Mouse (Mus musculus): ENCODE data around the gene Ccdc33. TPM values are rescaled to one million over a fixed set of nuclear protein-coding genes. Genes with fewer than 3 reads are reported as not detected.

Ccdc33 gene
- polyA plus RNA-seq, 1 experiment from 2014 or later: not detected

- Histone ChIP-seq H3K9ac (ENCODE audit: low read length) (no peak overlapping the region), H3K9me3 (replicated peaks; ENCODE audit: control insufficient read depth, low read length) (no peaks in the 10 kb centered on the region), H3K36me3 (ENCODE audit: control insufficient read depth, insufficient read depth, low read length) (no peaks in the 10 kb centered on the region), H3K4me2 (ENCODE audit: low read depth, low read length) (no peak overlapping the region), H3K4me1 (ENCODE audit: control insufficient read depth, insufficient read depth, low read length) (peaks cover 5% of the 10 kb centered on the region; the same call in 1 of the 2 replicates), H3K27me3 (ENCODE audit: control insufficient read depth, insufficient read depth, low read length) (no peaks in the 10 kb centered on the region), H3K27ac (ENCODE audit: low read length) (no peak overlapping the region), H3K4me3 (replicated peaks; ENCODE audit: low read length) (no peak overlapping the region)
- ATAC-seq (ENCODE audit: insufficient read depth, low FRiP score): no peak
- WGBS: 49% methylated on average over 6 of the region's 6 CpGs
These were observed 15.0 kb downstream of the Ccdc33 start for GRCm38 (mm10) chr9:58103647-58104046.

DNA sequence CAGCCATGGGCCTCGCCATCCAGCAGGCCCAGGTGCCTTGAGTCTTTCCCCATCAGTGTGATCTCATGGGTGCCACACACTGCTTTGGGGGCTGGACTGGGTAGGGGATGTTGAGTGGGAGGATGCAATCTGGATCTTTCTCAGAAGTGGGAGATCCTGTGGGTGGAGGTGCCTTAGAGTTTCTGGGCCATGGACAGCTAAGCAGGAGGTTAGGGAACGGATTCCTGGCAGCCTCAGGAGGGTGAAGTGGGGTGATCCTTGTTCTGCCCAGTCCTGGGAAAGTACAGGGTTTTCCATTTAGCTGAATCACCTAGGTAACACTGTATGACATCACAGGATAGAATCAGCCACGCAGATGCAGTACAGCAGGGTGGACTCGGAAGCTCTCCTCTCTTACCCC, 16.6 kb downstream of the Ccdc33 start:
- Histone ChIP-seq H3K9me3 (replicated peaks; ENCODE audit: control insufficient read depth, low read length) (no peaks in the 10 kb centered on the region), H3K4me1 (ENCODE audit: control insufficient read depth, insufficient read depth, low read length) (peaks cover 5% of the 10 kb centered on the region; the same call in 1 of the 2 replicates)
- WGBS: 77% methylated on average over 4 of the region's 4 CpGs

DNA sequence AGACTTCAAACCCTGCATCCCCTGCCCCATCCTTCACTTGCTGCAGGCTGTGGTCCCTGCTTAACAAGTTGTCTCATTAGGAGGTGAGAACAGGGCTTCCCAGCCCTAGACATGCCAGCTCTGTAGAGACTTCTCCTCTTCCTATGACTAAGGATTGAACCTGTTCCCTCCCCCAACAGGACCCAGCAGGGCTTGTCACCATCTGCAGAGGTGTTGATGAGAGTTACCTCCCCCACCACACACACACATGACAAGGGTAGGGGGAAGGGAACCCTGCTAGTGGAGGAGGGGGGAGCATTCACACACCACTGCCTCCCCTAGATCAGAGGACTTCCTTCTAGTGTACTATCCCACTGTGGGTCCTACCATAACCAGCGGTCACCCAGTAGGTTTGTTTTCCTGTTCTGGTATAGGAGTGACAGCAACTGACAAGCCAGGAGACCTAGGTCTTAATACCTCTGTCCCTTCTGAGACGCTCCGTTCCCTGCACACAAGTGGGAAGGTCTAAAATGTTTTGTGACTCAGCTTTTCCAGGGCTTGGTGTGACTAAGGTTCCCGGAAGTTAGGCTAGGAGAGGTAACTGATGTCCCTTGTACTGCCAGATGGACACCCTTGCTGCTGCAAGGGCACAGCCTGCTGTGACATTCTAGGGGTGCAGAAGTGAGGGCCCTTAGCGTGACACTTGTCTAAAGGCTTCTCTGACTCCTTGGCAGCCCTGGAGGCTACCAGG, 18.6 kb downstream of the Ccdc33 start:
- peaks cover 5% of the 10 kb centered on the region; the same call in 1 of the 2 replicates for H3K4me1 ChIP-seq (ENCODE audit: control insufficient read depth, insufficient read depth, low read length)
- WGBS: 64% methylated on average over 5 of the region's 5 CpGs
- no peaks in the 10 kb centered on the region for H3K9me3 ChIP-seq (replicated peaks; ENCODE audit: control insufficient read depth, low read length)
- no peak overlapping the region for H3K27ac ChIP-seq (ENCODE audit: low read length)
- no peaks in the 10 kb centered on the region for H3K36me3 ChIP-seq (ENCODE audit: control insufficient read depth, insufficient read depth, low read length)
- H3K4me3 ChIP-seq (replicated peaks; ENCODE audit: low read length): no peak overlapping the region
- H3K27me3 ChIP-seq (ENCODE audit: control insufficient read depth, insufficient read depth, low read length): no peaks in the 10 kb centered on the region
- no peak overlapping the region for H3K4me2 ChIP-seq (ENCODE audit: low read depth, low read length)
- ATAC-seq (ENCODE audit: insufficient read depth, low FRiP score): no peak
- H3K9ac ChIP-seq (ENCODE audit: low read length): no peak overlapping the region

More for the DNA sequence above, 16.6 kb downstream of the Ccdc33 start:
- Histone ChIP-seq H3K4me3 (replicated peaks; ENCODE audit: low read length) (no peak overlapping the region), H3K4me2 (ENCODE audit: low read depth, low read length) (no peak overlapping the region), H3K27me3 (ENCODE audit: control insufficient read depth, insufficient read depth, low read length) (no peaks in the 10 kb centered on the region), H3K27ac (ENCODE audit: low read length) (no peak overlapping the region), H3K36me3 (ENCODE audit: control insufficient read depth, insufficient read depth, low read length) (no peaks in the 10 kb centered on the region), H3K9ac (ENCODE audit: low read length) (no peak overlapping the region)
- no peak for ATAC-seq (ENCODE audit: insufficient read depth, low FRiP score)

DNA sequence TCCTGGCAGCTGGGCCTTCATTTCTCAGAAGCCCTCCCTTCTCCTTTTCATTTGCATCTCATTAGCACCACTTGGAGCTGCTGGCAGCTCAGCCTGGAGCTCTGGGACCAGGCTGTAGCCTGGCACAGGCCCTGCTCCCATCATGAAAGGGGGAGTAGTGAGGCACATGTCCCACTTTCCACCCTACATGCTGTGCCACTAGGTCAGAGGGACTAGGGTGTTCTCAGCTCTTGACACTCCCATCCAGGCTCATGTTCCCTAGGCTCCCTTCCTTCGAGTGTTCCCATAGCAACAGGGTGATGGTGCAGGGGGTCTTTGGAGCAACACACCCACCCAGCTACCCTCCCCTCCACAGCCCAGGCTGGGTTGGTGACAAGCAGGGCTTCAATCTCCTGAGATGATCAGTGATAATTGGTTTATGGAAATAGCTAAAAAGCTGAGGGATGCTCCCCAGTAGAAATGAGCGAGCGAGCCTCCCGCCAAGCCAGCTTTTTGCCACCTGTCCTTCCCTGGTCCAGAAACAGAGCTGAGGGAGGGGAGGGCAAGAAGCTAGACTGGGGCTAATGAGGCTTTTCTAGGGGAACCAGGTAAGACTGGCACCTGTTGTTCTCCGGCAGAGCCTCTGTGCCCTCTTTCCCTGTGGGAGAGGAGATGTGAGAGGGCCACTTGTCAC, 21.9 kb downstream of the Ccdc33 start:
- ATAC-seq (ENCODE audit: insufficient read depth, low FRiP score): no peak
- peaks cover 10% of the 10 kb centered on the region; the same call in 1 of the 2 replicates for H3K4me1 ChIP-seq (ENCODE audit: control insufficient read depth, insufficient read depth, low read length)
- no peak overlapping the region for H3K4me3 ChIP-seq (replicated peaks; ENCODE audit: low read length)
- H3K9me3 ChIP-seq (replicated peaks; ENCODE audit: control insufficient read depth, low read length): no peaks in the 10 kb centered on the region
- no peaks in the 10 kb centered on the region for H3K36me3 ChIP-seq (ENCODE audit: control insufficient read depth, insufficient read depth, low read length)
- WGBS: 72% methylated on average over 5 of the region's 5 CpGs
- peak overlapping the region; percentile 37; the same call in 1 of the 2 replicates for H3K27ac ChIP-seq (ENCODE audit: low read length)
- no peak overlapping the region for H3K4me2 ChIP-seq (ENCODE audit: low read depth, low read length)
- H3K9ac ChIP-seq (ENCODE audit: low read length): no peak overlapping the region
- H3K27me3 ChIP-seq (ENCODE audit: control insufficient read depth, insufficient read depth, low read length): no peaks in the 10 kb centered on the region

GRCm38 (mm10) chr9:58095977-58096376, 22.6 kb downstream of the Ccdc33 start:
- WGBS: 45% methylated on average over 6 of the region's 6 CpGs
- no peak overlapping the region for H3K4me2 ChIP-seq (ENCODE audit: low read depth, low read length)
- no peak for ATAC-seq (ENCODE audit: insufficient read depth, low FRiP score)
- H3K36me3 ChIP-seq (ENCODE audit: control insufficient read depth, insufficient read depth, low read length): no peaks in the 10 kb centered on the region
- H3K27ac ChIP-seq (ENCODE audit: low read length): peak overlapping the region; percentile 48; the same call in 1 of the 2 replicates
- no peaks in the 10 kb centered on the region for H3K9me3 ChIP-seq (replicated peaks; ENCODE audit: control insufficient read depth, low read length)
- no peak overlapping the region for H3K4me3 ChIP-seq (replicated peaks; ENCODE audit: low read length)
- H3K4me1 ChIP-seq (ENCODE audit: control insufficient read depth, insufficient read depth, low read length): peaks cover 10% of the 10 kb centered on the region; the same call in 1 of the 2 replicates
- no peaks in the 10 kb centered on the region for H3K27me3 ChIP-seq (ENCODE audit: control insufficient read depth, insufficient read depth, low read length)
- H3K9ac ChIP-seq (ENCODE audit: low read length): no peak overlapping the region

DNA sequence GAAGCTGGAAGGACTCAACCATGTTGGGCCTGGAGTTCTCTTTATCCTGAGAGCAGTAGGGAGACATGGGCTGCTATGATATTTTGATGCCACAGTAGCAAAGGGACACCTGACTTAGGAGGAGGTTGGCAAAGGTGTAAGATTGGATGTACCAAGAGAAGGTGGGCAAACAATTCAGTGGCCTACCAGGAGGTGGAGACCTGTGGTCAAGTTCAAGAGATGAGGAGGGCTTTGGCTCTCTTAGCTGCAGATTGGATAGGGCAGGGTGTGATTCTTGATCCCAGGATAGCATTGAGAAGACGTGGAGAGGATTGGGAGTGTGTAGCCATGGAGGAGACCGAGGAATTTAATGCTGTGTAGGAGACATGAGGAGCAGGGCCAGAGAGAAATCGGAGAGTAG, 24.8 kb downstream of the Ccdc33 start:
- peaks cover 10% of the 10 kb centered on the region; the same call in 1 of the 2 replicates for H3K4me1 ChIP-seq (ENCODE audit: control insufficient read depth, insufficient read depth, low read length)
- WGBS: 79% methylated on average over 3 of the region's 3 CpGs
- ATAC-seq (ENCODE audit: insufficient read depth, low FRiP score): no peak
- no peaks in the 10 kb centered on the region for H3K27me3 ChIP-seq (ENCODE audit: control insufficient read depth, insufficient read depth, low read length)
- H3K27ac ChIP-seq (ENCODE audit: low read length): no peak overlapping the region
- no peak overlapping the region for H3K9ac ChIP-seq (ENCODE audit: low read length)
- no peak overlapping the region for H3K4me2 ChIP-seq (ENCODE audit: low read depth, low read length)
- H3K4me3 ChIP-seq (replicated peaks; ENCODE audit: low read length): no peak overlapping the region
- H3K36me3 ChIP-seq (ENCODE audit: control insufficient read depth, insufficient read depth, low read length): no peaks in the 10 kb centered on the region
- H3K9me3 ChIP-seq (replicated peaks; ENCODE audit: control insufficient read depth, low read length): no peaks in the 10 kb centered on the region

- Histone ChIP-seq H3K4me1 (ENCODE audit: control insufficient read depth, insufficient read depth, low read length) (peaks cover 10% of the 10 kb centered on the region; the same call in 1 of the 2 replicates), H3K36me3 (ENCODE audit: control insufficient read depth, insufficient read depth, low read length) (no peaks in the 10 kb centered on the region), H3K4me2 (ENCODE audit: low read depth, low read length) (no peak overlapping the region), H3K27me3 (ENCODE audit: control insufficient read depth, insufficient read depth, low read length) (no peaks in the 10 kb centered on the region), H3K27ac (ENCODE audit: low read length) (no peak overlapping the region), H3K9ac (ENCODE audit: low read length) (0 out of 2 replicates have a peak overlapping the region, but pooled peaks have one; percentile 4), H3K4me3 (replicated peaks; ENCODE audit: low read length) (no peak overlapping the region), H3K9me3 (replicated peaks; ENCODE audit: control insufficient read depth, low read length) (no peaks in the 10 kb centered on the region)
- no peak for ATAC-seq (ENCODE audit: insufficient read depth, low FRiP score)
- WGBS: 70% methylated on average over 7 of the region's 7 CpGs
These were observed 25.9 kb downstream of the Ccdc33 start for GRCm38 (mm10) chr9:58092581-58093269.

- Histone ChIP-seq H3K9me3 (replicated peaks; ENCODE audit: control insufficient read depth, low read length) (no peaks in the 10 kb centered on the region), H3K4me3 (replicated peaks; ENCODE audit: low read length) (no peak overlapping the region), H3K4me1 (ENCODE audit: control insufficient read depth, insufficient read depth, low read length) (peaks cover 10% of the 10 kb centered on the region; the same call in 1 of the 2 replicates), H3K27ac (ENCODE audit: low read length) (no peak overlapping the region), H3K9ac (ENCODE audit: low read length) (no peak overlapping the region), H3K36me3 (ENCODE audit: control insufficient read depth, insufficient read depth, low read length) (no peaks in the 10 kb centered on the region), H3K27me3 (ENCODE audit: control insufficient read depth, insufficient read depth, low read length) (no peaks in the 10 kb centered on the region), H3K4me2 (ENCODE audit: low read depth, low read length) (no peak overlapping the region)
- WGBS: 45% methylated on average over 4 of the region's 4 CpGs
- no peak for ATAC-seq (ENCODE audit: insufficient read depth, low FRiP score)
These were observed 26.8 kb downstream of the Ccdc33 start for GRCm38 (mm10) chr9:58091623-58092425.
